Mouse (Mus musculus) monocyte, adult 59 days (primary cell): ENCODE measurements around the gene BC037034. TPM values are rescaled to one million over a fixed set of nuclear protein-coding genes. Genes with fewer than 3 reads are reported as not detected.

Experiments
- total RNA-seq, 2 experiments: library from RNA; stranded (reverse); gene quantifications; one replicate each; pipeline ENCODE4 v1.2.4; 2023

The BC037034 gene
- 10 to 100 TPM; 54.7 to 72.0 TPM for total RNA-seq

GRCm38 (mm10) chr5:138263260-138264206 is at the start of gene BC037034:
BC037034 (minus strand) TSS chr5:138264033.

GRCm38 (mm10) chr5:138279585-138280424 is 16.0 kb upstream of the BC037034 start, which contains the start of the genes Gm43720, Gpc2 and Stag3:
Gm43720 (minus strand) TSS chr5:138279958.
Gpc2 (minus strand) TSS chr5:138280005.
Stag3 (plus strand) TSS chr5:138280240.

GRCm38 (mm10) chr5:138272409-138272923 is 8.6 kb upstream of the BC037034 start, which contains the start of gene Gal3st4:
Gal3st4 (minus strand) TSS chr5:138272840.

GRCm38 (mm10) chr5:138255353-138256093 is 8.3 kb downstream of the BC037034 start, which contains the start of gene Lamtor4:
Lamtor4 (plus strand) TSS chr5:138255482.

GRCm38 (mm10) chr5:138225700-138226099 is 38.1 kb downstream of the BC037034 start, which contains the start of gene Nxpe5:
Nxpe5 (plus strand) TSS chr5:138225898.

Other genes with a start within 250 kb of the BC037034 start
- gene Smok3a, start 242.8 kb downstream of the BC037034 start, total RNA-seq, result not detected
- gene Smok3b, start 242.6 kb downstream of the BC037034 start, total RNA-seq, result not detected
- gene Smok3c, start 210.8 kb downstream of the BC037034 start, total RNA-seq, result not detected
- 10 to 100 TPM; 11.2 to 12.3 TPM for gene Zkscan1, start 178.9 kb downstream of the BC037034 start, total RNA-seq
- gene Zscan21, start 147.1 kb downstream of the BC037034 start, total RNA-seq, result 1 to 10 TPM; 7.0 to 7.9 TPM
- 1 to 10 TPM; 2.5 to 3.6 TPM for gene Zfp113, start 108.3 kb downstream of the BC037034 start, total RNA-seq
- 10 to 100 TPM; 45.2 to 52.4 TPM for gene Cops6, start 103.0 kb downstream of the BC037034 start, total RNA-seq
- gene Ap4m1, start 92.0 kb downstream of the BC037034 start, total RNA-seq, result 10 to 100 TPM; 44.6 to 51.6 TPM
- 10 to 100 TPM; 22.7 to 24.9 TPM for gene Mcm7, start 91.6 kb downstream of the BC037034 start, total RNA-seq
- 10 to 100 TPM; 22.3 to 23.2 TPM for gene Taf6, start 76.6 kb downstream of the BC037034 start, total RNA-seq
- 10 to 100 TPM; 12.7 to 16.3 TPM for gene Cnpy4, start 76.5 kb downstream of the BC037034 start, total RNA-seq
- 1 to 10 TPM; 3.1 to 4.2 TPM for gene Mblac1, start 69.7 kb downstream of the BC037034 start, total RNA-seq
- gene Nxpe5, start 38.1 kb downstream of the BC037034 start, total RNA-seq, result 1 to 10 TPM; 6.4 to 8.4 TPM
- 10 to 100 TPM; 77.4 to 83.2 TPM for gene Lamtor4, start 8.6 kb downstream of the BC037034 start, total RNA-seq
- gene Gal3st4, start 8.8 kb upstream of the BC037034 start, total RNA-seq, result under 1 TPM in 1 of 2 experiments, not detected in 1; 0.30 TPM
- gene Gm43720, start 15.9 kb upstream of the BC037034 start, total RNA-seq, result not detected
- gene Gpc2, start 16.0 kb upstream of the BC037034 start, total RNA-seq, result 1 to 10 TPM; 2.0 to 2.5 TPM
- gene Stag3, start 16.2 kb upstream of the BC037034 start, total RNA-seq, result 1 to 10 TPM in 1 of 2 experiments, under 1 TPM in 1; 0.67 to 1.6 TPM
- gene Pvrig, start 77.9 kb upstream of the BC037034 start, total RNA-seq, result 10 to 100 TPM in 1 of 2 experiments, 1 to 10 TPM in 1; 8.9 to 11.7 TPM
- 10 to 100 TPM in 1 of 2 experiments, 1 to 10 TPM in 1; 9.4 to 10.1 TPM for gene Zfp157, start 177.4 kb upstream of the BC037034 start, total RNA-seq